Mouse (Mus musculus) right cerebral cortex, postnatal 14 days (tissue): Measurements from ENCODE around the gene Gstz1.
A peak's percentile ranks its signal among the peaks of the same experiment; 100 is the strongest.
"Not testable (repeated sequence)": the region's sequence is repeated elsewhere in the genome, so short reads cannot be mapped to it uniquely, and the experiment has no call there.

Experiments
- DNase-seq: peaks from one replicate; pipeline ENCODE4 v3.0.0; 2022

Gstz1 gene

GRCm38 (mm10) chr12:87146966-87147365 is at the start of gene Gstz1:
Gene Gstz1 (plus strand): TSS chr12:87147165.
- DNase-seq = peak; percentile 90

GRCm38 (mm10) chr12:87100331-87100730 is 46.6 kb upstream of the Gstz1 start:
- no peak for DNase-seq

- DNase-seq = peak; percentile 38
Measured at GRCm38 (mm10) chr12:87102165-87102631, 44.8 kb upstream of the Gstz1 start, which contains the start of gene Ngb. Gene Ngb (minus strand): TSS chr12:87102539.

- no peak for DNase-seq
Measured at GRCm38 (mm10) chr12:87103471-87103870, 43.5 kb upstream of the Gstz1 start.

GRCm38 (mm10) chr12:87104796-87105195 is 42.2 kb upstream of the Gstz1 start:
- no peak for DNase-seq

- DNase-seq = no peak
Measured at GRCm38 (mm10) chr12:87107357-87107977, 39.5 kb upstream of the Gstz1 start.

- DNase-seq = no peak
Measured at GRCm38 (mm10) chr12:87121918-87122589, 24.9 kb upstream of the Gstz1 start.

- no peak for DNase-seq
Measured at GRCm38 (mm10) chr12:87127256-87127655, 19.7 kb upstream of the Gstz1 start.

GRCm38 (mm10) chr12:87130224-87130623 is 16.7 kb upstream of the Gstz1 start:
- DNase-seq = no peak

GRCm38 (mm10) chr12:87131181-87131580 is 15.8 kb upstream of the Gstz1 start:
- no peak for DNase-seq

GRCm38 (mm10) chr12:87131619-87132018 is 15.3 kb upstream of the Gstz1 start:
- no peak for DNase-seq

- DNase-seq = no peak
Measured at GRCm38 (mm10) chr12:87132210-87132609, 14.8 kb upstream of the Gstz1 start.

- no peak for DNase-seq
Measured at GRCm38 (mm10) chr12:87132784-87133183, 14.2 kb upstream of the Gstz1 start.

- DNase-seq = no peak
Measured at GRCm38 (mm10) chr12:87137439-87138341, 9.3 kb upstream of the Gstz1 start.

- no peak for DNase-seq
Measured at GRCm38 (mm10) chr12:87138342-87138701, 8.6 kb upstream of the Gstz1 start.

- no peak for DNase-seq
Measured at GRCm38 (mm10) chr12:87138768-87139167, 8.2 kb upstream of the Gstz1 start.

GRCm38 (mm10) chr12:87142156-87142555 is 4.8 kb upstream of the Gstz1 start:
- DNase-seq = no peak

GRCm38 (mm10) chr12:87147395-87148089 is 577 bp downstream of the Gstz1 start, which contains the start of gene Pomt2:
Gene Pomt2 (minus strand): TSS chr12:87147968.
- DNase-seq = peak; percentile 85

- DNase-seq = no peak
Measured at GRCm38 (mm10) chr12:87148136-87148535, 1.2 kb downstream of the Gstz1 start.

GRCm38 (mm10) chr12:87149471-87149870 is 2.5 kb downstream of the Gstz1 start:
- DNase-seq = no peak

GRCm38 (mm10) chr12:87154448-87154847 is 7.5 kb downstream of the Gstz1 start:
- not testable (repeated sequence) for DNase-seq

GRCm38 (mm10) chr12:87157361-87157760 is 10.4 kb downstream of the Gstz1 start:
- DNase-seq = no peak

- DNase-seq = no peak
Measured at GRCm38 (mm10) chr12:87158099-87158498, 11.1 kb downstream of the Gstz1 start.
